Mouse (Mus musculus) liver, embryonic 14.5 days (tissue): ENCODE results near the gene Gm28372. TPM values are rescaled to one million over a fixed set of nuclear protein-coding genes. Genes with fewer than 3 reads are reported as not detected.

Source experiments
- ATAC-seq: fragments of 200-750 bp; cut with Nextera tagmentation; 2 replicates; pipeline ENCODE4 v1.8.0; 2017; ENCODE audit warnings: moderate number of reproducible peaks, mild to moderate bottlenecking, moderate library complexity; ENCODE audit not compliant: insufficient read depth
- DNase-seq, 3 experiments: peaks; one replicate each; pipeline ENCODE4 v3.0.0-alpha.2; 2012 to 2013; ENCODE audit warnings: low read depth in 3 of 3, low spot score in 3 of 3
- H3K27ac ChIP-seq: fragments of 300-500 bp; sonication (generic); 2 replicates; pipeline ENCODE4 v1.5.1; 2014; ENCODE audit warnings: moderate library complexity, mild to moderate bottlenecking, control low read depth, inconsistent platforms
- H3K27me3 ChIP-seq: fragments of 300-500 bp; sonication (generic); 2 replicates; pipeline ENCODE4 v1.6.1; 2014; ENCODE audit warnings: mild to moderate bottlenecking, low read length, moderate library complexity; ENCODE audit not compliant: control insufficient read depth, insufficient read depth
- H3K36me3 ChIP-seq: fragments of 300-500 bp; sonication (generic); replicated peaks from 2 replicates; pipeline ENCODE4 v1.6.1; 2014; ENCODE audit warnings: low read depth; ENCODE audit not compliant: control insufficient read depth, insufficient read depth
- H3K4me1 ChIP-seq, 2 experiments: fragments of 200-500 bp in 1 of 2; fragments of 300-500 bp in 1 of 2; sonication (generic) in 1 of 2; replicated peaks; 2 replicates each; pipeline ENCODE4 v1.6.1; 2012 to 2014; ENCODE audit warnings: antibody characterized with exemption in 1 of 2, inconsistent platforms in 1 of 2, low read length in 1 of 2; ENCODE audit not compliant: control insufficient read depth in 2 of 2, insufficient read depth in 2 of 2
- H3K4me2 ChIP-seq: fragments of 300-500 bp; sonication (generic); 2 replicates; pipeline ENCODE4 v1.6.1; 2014; ENCODE audit warnings: low read depth, mild to moderate bottlenecking, control low read depth, moderate library complexity
- H3K4me3 ChIP-seq, 2 experiments: fragments of 200-500 bp in 1 of 2; fragments of 300-500 bp in 1 of 2; sonication (generic) in 1 of 2; 2 replicates each; pipeline ENCODE4 v1.5.1; 2012 to 2014; ENCODE audit warnings: low read depth in 2 of 2, low read length in 2 of 2, mild to moderate bottlenecking in 2 of 2, control low read depth in 1 of 2, inconsistent platforms in 1 of 2, moderate library complexity in 1 of 2; ENCODE audit not compliant: insufficient read depth in 1 of 2
- H3K9ac ChIP-seq: fragments of 300-500 bp; sonication (generic); replicated peaks from 2 replicates; pipeline ENCODE4 v1.6.1; 2014; ENCODE audit warnings: mild to moderate bottlenecking, control low read depth, moderate library complexity
- H3K9me3 ChIP-seq: fragments of 300-500 bp; sonication (generic); 2 replicates; pipeline ENCODE4 v1.6.1; 2016; ENCODE audit warnings: low read length, mixed read lengths; ENCODE audit not compliant: control insufficient read depth
- CTCF ChIP-seq: IDR thresholded peaks from 2 replicates; pipeline ENCODE4 v1.5.1; 2016; ENCODE audit warnings: antibody characterized with exemption, low read depth, control low read depth
- EP300 ChIP-seq: IDR thresholded peaks from 2 replicates; pipeline ENCODE4 v1.6.1; 2016; ENCODE audit warnings: antibody characterized with exemption, low read depth
- WGBS: fragments of 180-500 bp; shearing (Covaris S2); extraction: QIAGEN DNeasy Blood & Tissue Kit; methylation state at CpG from one replicate; pipeline ENCODE4 v1.1.7; 2014; ENCODE audit not compliant: insufficient replicate concordance; 5-methylcytosine and 5-hydroxymethylcytosine counted together
- polyA plus RNA-seq, 2 experiments: library from polyadenylated mRNA; depleted of rRNA in 1 of 2; stranded (reverse) in 1 of 2; unstranded in 1 of 2; fragments of >200 nt; fragmentation: Nextera tagmentation in 1 of 2; extraction: Ambion mirVana in 1 of 2; gene quantifications; 2 replicates each; pipeline versions ENCODE4 v1.2.1 to v1.2.3; 2012 to 2014

The Gm28372 gene
- polyA plus RNA-seq, 2 experiments, result not detected

- H3K9ac ChIP-seq, result peak overlapping the region; percentile 90
- WGBS, result 73% methylated on average over 14 of the region's 14 CpGs
- peaks cover 6% of the 10 kb centered on the region for H3K27me3 ChIP-seq
- no peaks in the 10 kb centered on the region for H3K9me3 ChIP-seq
- DNase-seq, result no peak
- no peak for TF ChIP-seq EP300
- no peak for TF ChIP-seq CTCF
- H3K36me3 ChIP-seq, result no peaks in the 10 kb centered on the region
- peaks cover 16 to 30% of the 10 kb centered on the region in 2 experiments for H3K4me1 ChIP-seq
- peak overlapping the region; percentile 70 to 83 for H3K4me3 ChIP-seq
- no peak overlapping the region for H3K27ac ChIP-seq
- H3K4me2 ChIP-seq, result peak overlapping the region; percentile 74
- ATAC-seq, result no peak
These were observed 46.2 kb downstream of the Gm28372 start for GRCm38 (mm10) chr2:130451086-130451726.

GRCm38 (mm10) chr2:130451727-130452090 lies 46.7 kb downstream of the Gm28372 start:
- ATAC-seq (no peak), DNase-seq (no peak)
- Histone ChIP-seq H3K36me3 (no peaks in the 10 kb centered on the region), H3K4me3 (peak overlapping the region in 1 of 2 experiments; percentile 83; a peak in 2 of 4 replicates), H3K9me3 (no peaks in the 10 kb centered on the region), H3K4me2 (peak overlapping the region; percentile 74), H3K4me1 (peaks cover 16 to 30% of the 10 kb centered on the region in 2 experiments), H3K27ac (no peak overlapping the region), H3K27me3 (peaks cover 6% of the 10 kb centered on the region), H3K9ac (peak overlapping the region; percentile 90)
- TF ChIP-seq CTCF (no peak), EP300 (no peak)
- whole genome bisulfite sequencing, result 47% methylated on average over 3 of the region's 3 CpGs

- Histone ChIP-seq H3K4me2 (no peak overlapping the region; the same call in 1 of the 2 replicates), H3K36me3 (no peaks in the 10 kb centered on the region), H3K4me3 (no peak overlapping the region), H3K9ac (no peak overlapping the region), H3K27me3 (peaks cover 6% of the 10 kb centered on the region), H3K9me3 (no peaks in the 10 kb centered on the region), H3K4me1 (peaks cover 16 to 30% of the 10 kb centered on the region in 2 experiments), H3K27ac (no peak overlapping the region)
- ATAC-seq (no peak), DNase-seq (no peak)
- no peak for TF ChIP-seq CTCF
- no peak for TF ChIP-seq EP300
- 61% methylated on average over 2 of the region's 2 CpGs for WGBS
These were observed 47.2 kb downstream of the Gm28372 start for GRCm38 (mm10) chr2:130452266-130452665.

- Histone ChIP-seq H3K9me3 (no peaks in the 10 kb centered on the region), H3K4me3 (no peak overlapping the region), H3K4me2 (no peak overlapping the region), H3K27ac (no peak overlapping the region), H3K9ac (no peak overlapping the region), H3K4me1 (peaks cover 16 to 30% of the 10 kb centered on the region in 2 experiments), H3K36me3 (no peaks in the 10 kb centered on the region), H3K27me3 (peaks cover 6% of the 10 kb centered on the region)
- TF ChIP-seq CTCF (no peak), EP300 (no peak)
- 66% methylated on average over 6 of the region's 6 CpGs for WGBS
- no peak for DNase-seq
- ATAC-seq, result no peak
These were observed 48.4 kb downstream of the Gm28372 start for GRCm38 (mm10) chr2:130453421-130453820.

- ATAC-seq (no peak), DNase-seq (no peak)
- Histone ChIP-seq H3K27ac (no peak overlapping the region), H3K9me3 (no peaks in the 10 kb centered on the region), H3K4me3 (no peak overlapping the region), H3K4me2 (no peak overlapping the region), H3K27me3 (no peaks in the 10 kb centered on the region), H3K4me1 (peaks cover 16 to 23% of the 10 kb centered on the region in 2 experiments), H3K9ac (no peak overlapping the region), H3K36me3 (no peaks in the 10 kb centered on the region)
- no peak for TF ChIP-seq EP300
- TF ChIP-seq CTCF, result no peak
- 53% methylated on average over 6 of the region's 6 CpGs for WGBS
These were observed 49.8 kb downstream of the Gm28372 start for GRCm38 (mm10) chr2:130454748-130455370.

Other genes starting within 250 kb of the Gm28372 start
- 168 and 185 TPM in 2 replicates for gene Snrpb, start 225.8 kb upstream of the Gm28372 start, polyA plus RNA-seq (2012; rRNA removed)
- gene Snrpb, start 225.8 kb upstream of the Gm28372 start, polyA plus RNA-seq (2014; fragmentation: Nextera tagmentation; extraction: Ambion mirVana), result 292 and 318 TPM in 2 replicates
- not detected in 2 replicates for gene Tmc2, start 210.0 kb upstream of the Gm28372 start, polyA plus RNA-seq (2012; rRNA removed)
- gene Tmc2, start 210.0 kb upstream of the Gm28372 start, polyA plus RNA-seq (2014; fragmentation: Nextera tagmentation; extraction: Ambion mirVana), result not detected in 2 replicates
- gene Nop56, start 130.8 kb upstream of the Gm28372 start, polyA plus RNA-seq (2012; rRNA removed), result 109 and 201 TPM in 2 replicates
- gene Nop56, start 130.8 kb upstream of the Gm28372 start, polyA plus RNA-seq (2014; fragmentation: Nextera tagmentation; extraction: Ambion mirVana), result 181 and 182 TPM in 2 replicates
- 71.8 and 104 TPM in 2 replicates for gene Idh3b, start 120.7 kb upstream of the Gm28372 start, polyA plus RNA-seq (2012; rRNA removed)
- 95.1 and 105 TPM in 2 replicates for gene Idh3b, start 120.7 kb upstream of the Gm28372 start, polyA plus RNA-seq (2014; fragmentation: Nextera tagmentation; extraction: Ambion mirVana)
- gene Ebf4, start 110.1 kb upstream of the Gm28372 start, polyA plus RNA-seq (2012; rRNA removed), result 0.32 and 0.37 TPM in 2 replicates
- 0.05 TPM in 1 of 2 replicates, not detected in the other for gene Ebf4, start 110.1 kb upstream of the Gm28372 start, polyA plus RNA-seq (2014; fragmentation: Nextera tagmentation; extraction: Ambion mirVana)
- gene Cpxm1, start 7.7 kb upstream of the Gm28372 start, polyA plus RNA-seq (2012; rRNA removed), result 1.3 and 2.3 TPM in 2 replicates
- gene Cpxm1, start 7.7 kb upstream of the Gm28372 start, polyA plus RNA-seq (2014; fragmentation: Nextera tagmentation; extraction: Ambion mirVana), result 1.5 and 1.9 TPM in 2 replicates
- not detected in 2 replicates for gene 1700020A23Rik, start within 50 bp of the Gm28372 start, polyA plus RNA-seq (2012; rRNA removed)
- gene 1700020A23Rik, start within 50 bp of the Gm28372 start, polyA plus RNA-seq (2014; fragmentation: Nextera tagmentation; extraction: Ambion mirVana), result not detected in 2 replicates
- not detected in 2 replicates for gene Tmem239, start 1.2 kb downstream of the Gm28372 start, polyA plus RNA-seq (2012; rRNA removed)
- not detected in 2 replicates for gene Tmem239, start 1.2 kb downstream of the Gm28372 start, polyA plus RNA-seq (2014; fragmentation: Nextera tagmentation; extraction: Ambion mirVana)
- gene Vps16, start 19.1 kb downstream of the Gm28372 start, polyA plus RNA-seq (2012; rRNA removed), result 34.1 and 38.3 TPM in 2 replicates
- 26.8 and 31.3 TPM in 2 replicates for gene Vps16, start 19.1 kb downstream of the Gm28372 start, polyA plus RNA-seq (2014; fragmentation: Nextera tagmentation; extraction: Ambion mirVana)
- 5.6 and 6.7 TPM in 2 replicates for gene Pced1a, start 19.5 kb downstream of the Gm28372 start, polyA plus RNA-seq (2012; rRNA removed)
- gene Pced1a, start 19.5 kb downstream of the Gm28372 start, polyA plus RNA-seq (2014; fragmentation: Nextera tagmentation; extraction: Ambion mirVana), result 2.1 and 3.3 TPM in 2 replicates
- gene Ptpra, start 45.0 kb downstream of the Gm28372 start, polyA plus RNA-seq (2012; rRNA removed), result 14.6 and 19.3 TPM in 2 replicates
- 29.6 and 33.6 TPM in 2 replicates for gene Ptpra, start 45.0 kb downstream of the Gm28372 start, polyA plus RNA-seq (2014; fragmentation: Nextera tagmentation; extraction: Ambion mirVana)
- gene Mrps26, start 158.5 kb downstream of the Gm28372 start, polyA plus RNA-seq (2012; rRNA removed), result 22.9 and 24.8 TPM in 2 replicates
- gene Mrps26, start 158.5 kb downstream of the Gm28372 start, polyA plus RNA-seq (2014; fragmentation: Nextera tagmentation; extraction: Ambion mirVana), result 48.3 and 48.4 TPM in 2 replicates
- not detected in 2 replicates for gene Oxt, start 170.9 kb downstream of the Gm28372 start, polyA plus RNA-seq (2012; rRNA removed)
- not detected in 2 replicates for gene Oxt, start 170.9 kb downstream of the Gm28372 start, polyA plus RNA-seq (2014; fragmentation: Nextera tagmentation; extraction: Ambion mirVana)
- not detected in 2 replicates for gene Avp, start 177.3 kb downstream of the Gm28372 start, polyA plus RNA-seq (2012; rRNA removed)
- gene Avp, start 177.3 kb downstream of the Gm28372 start, polyA plus RNA-seq (2014; fragmentation: Nextera tagmentation; extraction: Ambion mirVana), result not detected in 2 replicates
- 2.8 and 3.6 TPM in 2 replicates for gene Fastkd5, start 224.8 kb downstream of the Gm28372 start, polyA plus RNA-seq (2012; rRNA removed)
- 11.1 and 11.9 TPM in 2 replicates for gene Fastkd5, start 224.8 kb downstream of the Gm28372 start, polyA plus RNA-seq (2014; fragmentation: Nextera tagmentation; extraction: Ambion mirVana)
- 3.3 and 3.4 TPM in 2 replicates for gene Ubox5, start 224.8 kb downstream of the Gm28372 start, polyA plus RNA-seq (2012; rRNA removed)
- gene Ubox5, start 224.8 kb downstream of the Gm28372 start, polyA plus RNA-seq (2014; fragmentation: Nextera tagmentation; extraction: Ambion mirVana), result 5.4 and 6.3 TPM in 2 replicates
- 2.1 and 2.7 TPM in 2 replicates for gene Lzts3, start 237.6 kb downstream of the Gm28372 start, polyA plus RNA-seq (2012; rRNA removed)
- gene Lzts3, start 237.6 kb downstream of the Gm28372 start, polyA plus RNA-seq (2014; fragmentation: Nextera tagmentation; extraction: Ambion mirVana), result 0.27 and 0.42 TPM in 2 replicates